Mouse (Mus musculus) frontal cortex, postnatal 36 days (tissue): ENCODE results near the gene Pdlim5.

Experiments
- DNase-seq, 2 experiments: peaks; one replicate each; pipeline ENCODE4 v3.0.0; 2022; ENCODE audit warnings: low spot score in 2 of 2

Pdlim5 gene

GRCm38 (mm10) chr3:142339440-142340251, 55.9 kb downstream of the Pdlim5 start:
- DNase-seq, result no peak

GRCm38 (mm10) chr3:142338058-142338457, 57.4 kb downstream of the Pdlim5 start:
- DNase-seq, result no peak

- no peak for DNase-seq
Measured at GRCm38 (mm10) chr3:142334496-142334895, 61.0 kb downstream of the Pdlim5 start.

DNA sequence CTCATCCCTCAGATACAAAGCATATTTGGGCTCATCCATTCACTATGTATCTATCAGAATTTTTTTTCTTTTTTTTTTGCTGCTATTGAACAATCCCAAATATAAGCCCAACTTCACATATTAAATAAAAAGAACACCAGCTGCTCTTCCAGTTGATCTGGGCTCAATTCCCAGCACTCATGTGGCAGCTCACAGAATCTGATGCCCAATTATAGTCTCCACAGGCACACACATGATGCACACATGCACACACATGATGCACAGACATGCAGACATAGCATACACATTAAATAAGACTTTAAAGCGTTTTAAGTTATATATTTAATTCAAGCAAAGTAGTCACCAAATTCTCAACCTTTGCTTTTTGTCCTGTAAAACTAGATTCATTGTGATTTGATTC, 62.0 kb downstream of the Pdlim5 start:
- no peak for DNase-seq

- no peak for DNase-seq
Measured at GRCm38 (mm10) chr3:142332716-142333115, 62.8 kb downstream of the Pdlim5 start.

GRCm38 (mm10) chr3:142331872-142332554, 63.5 kb downstream of the Pdlim5 start:
- no peak for DNase-seq

DNA sequence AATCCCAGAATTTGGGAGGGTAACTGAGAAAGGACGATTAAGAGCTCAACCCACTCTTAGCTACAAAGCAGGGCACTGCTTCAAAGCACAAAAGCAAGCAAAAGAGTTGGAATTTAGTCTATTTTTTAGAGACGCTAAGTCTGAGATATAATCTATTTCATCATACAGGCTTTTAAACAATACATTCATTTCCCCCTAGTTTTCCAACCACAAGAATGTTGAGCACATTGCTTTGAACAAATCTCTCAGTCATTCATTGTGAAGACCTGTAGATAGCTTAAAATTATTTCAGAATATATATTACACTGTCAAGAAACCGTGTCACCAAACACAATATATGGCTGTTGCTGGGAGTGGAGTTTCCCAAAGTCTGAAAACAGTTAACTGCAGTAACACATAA, 65.1 kb downstream of the Pdlim5 start:
- no peak for DNase-seq

DNA sequence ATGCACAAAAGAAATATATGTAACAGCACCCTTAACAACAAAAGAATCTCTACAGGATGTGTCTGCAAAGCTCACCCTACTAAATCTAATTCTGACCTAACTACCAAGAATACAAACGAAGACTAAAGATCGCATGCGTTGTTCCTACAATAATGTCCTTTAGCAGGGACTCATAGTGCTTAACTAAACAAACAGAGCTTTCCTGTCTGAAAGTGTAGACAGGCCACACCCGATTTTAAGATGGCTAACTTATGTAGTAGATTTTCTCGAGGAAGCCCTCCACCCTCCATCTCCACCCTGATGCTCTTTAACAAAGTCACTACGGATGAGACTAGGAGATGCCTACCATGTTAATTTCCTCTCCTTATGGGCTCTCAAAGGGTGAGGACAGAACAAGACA, 71.9 kb downstream of the Pdlim5 start:
- no peak for DNase-seq

GRCm38 (mm10) chr3:142321930-142322329, 73.6 kb downstream of the Pdlim5 start:
- DNase-seq, result peak in 1 of 2 experiments; percentile 33

DNA sequence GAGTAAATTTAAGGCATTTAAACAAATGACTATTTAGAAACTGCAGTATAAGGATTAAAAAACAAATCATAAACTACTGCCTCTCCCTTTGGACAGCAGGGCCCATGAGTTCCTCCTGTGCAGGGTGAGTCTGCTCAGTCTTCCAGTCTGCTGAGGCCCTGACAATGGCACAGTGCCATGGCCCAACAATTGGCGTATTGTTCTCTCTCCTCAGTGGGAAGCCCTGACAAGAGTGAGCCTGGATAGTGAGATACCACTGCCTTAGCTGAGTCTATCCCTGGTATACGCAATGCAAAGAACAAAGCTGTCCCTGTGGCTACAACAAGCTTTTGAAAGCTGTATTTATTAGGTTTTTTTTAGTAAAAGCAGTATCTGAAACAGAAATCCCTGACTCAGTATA, 77.3 kb downstream of the Pdlim5 start:
- DNase-seq, result peak; percentile 45 to 62

GRCm38 (mm10) chr3:142316138-142316740, 79.3 kb downstream of the Pdlim5 start:
- DNase-seq, result no peak

- DNase-seq, result peak in 1 of 2 experiments; percentile 17
Measured at GRCm38 (mm10) chr3:142311075-142311474, 84.4 kb downstream of the Pdlim5 start.

DNA sequence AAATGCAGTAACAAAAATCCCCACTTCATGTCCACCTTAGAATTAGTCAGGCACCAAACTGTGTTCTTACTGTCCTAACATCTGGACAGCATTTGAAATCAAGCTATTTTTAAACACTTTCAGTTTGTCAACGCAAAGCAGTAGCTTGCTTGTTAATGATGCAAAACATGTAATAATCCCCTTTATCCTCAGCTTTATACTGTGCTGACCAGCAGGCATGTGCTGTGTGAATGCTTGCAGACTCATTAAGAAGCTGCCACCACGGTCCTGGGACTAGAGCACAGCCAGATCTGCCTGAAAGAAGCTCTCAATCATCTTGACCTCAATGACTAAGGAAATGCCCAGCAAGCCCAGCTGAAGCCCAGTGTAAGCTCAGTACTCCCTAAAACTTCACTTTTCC, 85.0 kb downstream of the Pdlim5 start:
- peak in 1 of 2 experiments; percentile 25 for DNase-seq

- no peak for DNase-seq
Measured at GRCm38 (mm10) chr3:142295287-142295676, 100.2 kb downstream of the Pdlim5 start.

DNA sequence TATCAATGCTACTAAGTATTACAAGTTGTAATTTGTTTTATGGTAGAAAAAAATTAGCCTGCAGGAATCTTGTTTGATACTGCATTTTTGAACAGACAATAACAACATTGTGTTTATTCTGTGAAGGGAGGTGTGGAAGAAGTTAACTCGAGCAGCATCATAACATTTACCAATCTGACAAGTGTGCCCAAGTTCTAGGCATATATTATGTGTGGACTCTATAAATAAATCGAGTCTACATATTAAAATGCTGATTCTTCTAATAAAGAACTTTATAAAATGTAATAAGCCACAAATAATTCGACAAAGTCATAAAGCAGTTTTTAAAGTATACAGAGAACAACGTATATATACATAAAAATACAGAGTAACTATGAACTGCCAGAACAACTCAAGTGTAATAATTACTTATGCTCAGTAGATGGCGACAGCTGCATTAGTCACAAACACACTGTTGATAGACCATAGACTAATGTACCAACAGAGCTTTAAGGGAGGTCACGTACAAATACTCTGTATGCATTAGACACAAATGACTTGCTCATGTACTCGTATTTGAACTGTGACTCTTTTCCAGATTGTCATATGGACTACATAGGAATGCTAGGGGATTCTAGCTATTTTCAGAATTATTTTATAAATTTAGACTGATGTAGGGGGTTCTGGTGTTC, 100.7 kb downstream of the Pdlim5 start:
- peak in 1 of 2 experiments; percentile 57 for DNase-seq

DNA sequence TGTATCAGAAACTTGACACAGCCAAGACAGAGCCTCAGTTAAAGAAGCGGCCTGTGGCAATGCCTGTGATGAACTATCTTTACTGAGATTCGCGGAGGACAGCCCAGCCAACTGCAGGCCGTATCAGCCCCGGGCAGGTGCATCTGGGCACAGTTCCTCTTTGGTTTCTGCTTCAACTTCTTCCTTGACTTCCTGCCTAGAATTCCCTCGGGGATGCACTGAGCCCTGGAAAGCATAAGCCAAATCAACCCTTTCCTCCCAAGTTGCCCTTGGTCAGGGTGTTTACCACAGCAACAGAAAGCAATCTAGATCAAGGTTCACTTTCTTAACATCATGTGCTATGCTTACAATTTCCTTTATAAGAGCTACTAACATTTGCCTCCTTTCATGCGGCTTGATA, 101.9 kb downstream of the Pdlim5 start:
- DNase-seq, result no peak

DNA sequence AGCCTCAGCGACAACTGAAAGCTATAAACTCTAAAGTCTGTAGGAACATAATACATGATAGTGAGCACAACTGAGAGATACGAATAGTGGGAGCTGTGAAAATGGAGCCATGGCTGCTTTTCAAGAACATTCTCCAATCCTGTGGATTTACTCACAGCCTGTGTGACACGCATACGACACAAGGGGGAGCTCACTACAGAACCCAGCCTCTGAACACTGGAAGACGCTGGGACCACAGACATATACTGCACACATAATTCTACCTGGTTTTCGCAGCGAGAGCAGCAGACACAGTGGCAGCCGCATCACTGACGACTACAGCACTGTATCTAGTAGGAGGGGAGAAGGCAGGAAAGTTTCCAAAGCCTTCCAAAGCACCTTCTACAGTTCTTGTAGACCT, 112.8 kb downstream of the Pdlim5 start:
- DNase-seq, result peak; percentile 66 to 78

GRCm38 (mm10) chr3:142281656-142282055, 113.8 kb downstream of the Pdlim5 start:
- DNase-seq, result no peak

DNA sequence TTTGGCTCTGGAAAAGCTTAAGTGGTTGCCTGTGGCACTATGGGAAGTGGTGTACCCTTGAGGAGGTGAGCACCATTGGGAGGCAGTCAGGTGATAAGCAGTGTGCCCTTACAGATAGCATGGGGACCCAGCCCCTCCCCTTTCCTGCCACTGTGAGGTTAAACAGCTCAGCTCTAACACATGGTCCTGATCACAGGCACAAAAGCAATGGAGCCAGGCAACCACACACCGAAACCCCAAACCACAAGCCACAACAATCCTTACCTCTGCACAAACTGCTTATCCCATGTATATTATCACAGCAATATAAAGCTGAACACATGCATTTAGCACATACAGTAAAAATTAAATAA, 114.4 kb downstream of the Pdlim5 start:
- DNase-seq, result no peak

GRCm38 (mm10) chr3:142280366-142281092, 115.0 kb downstream of the Pdlim5 start:
- no peak for DNase-seq

- DNase-seq, result no peak
Measured at GRCm38 (mm10) chr3:142279011-142279410, 116.5 kb downstream of the Pdlim5 start.

- no peak for DNase-seq
Measured at GRCm38 (mm10) chr3:142276506-142276905, 119.0 kb downstream of the Pdlim5 start.
